8 mouse cellular contexts compared by ENCODE assay signal in genomic region chr5:52618348-52619270, GRCm38 (mm10). TPM values are rescaled to one million over a fixed set of nuclear protein-coding genes. Genes with fewer than 3 reads are reported as not detected.
DNase-seq lines count a peak whose midpoint lies in the region; TF ChIP-seq lines count a peak whose summit lies in the region.

No protein-coding gene starts in this region.

- intact Hi-C loops in heart, postnatal 25 days (cut with DNase I), result no loop called here

- TF ChIP-seq CTCF in CH12.LX (conservative IDR thresholded peaks at IDR 0.05 in 1 of 2, IDR thresholded peaks at IDR 0.05 in 1 of 2; ENCODE audit: low read depth in 2 of 2, low read length in 2 of 2), result no peak

- TF ChIP-seq RAD21 in CH12.LX (IDR thresholded peaks at IDR 0.05; ENCODE audit: low read depth, low read length), result no peak

- peaks cover 2% of the 10 kb centered on the region for H3K9me3 ChIP-seq in CH12.LX (replicated peaks; ENCODE audit: low read length)

- in situ Hi-C loops in CH12.LX (cut with MboI; ENCODE audit: low pct_ligation_motif_present, low pct_unique_long_range_greater_than_20kb, low sequenced_read_pairs), result no loop called here

- H3K79me2 ChIP-seq in CH12.LX (replicated peaks; ENCODE audit: control insufficient read depth, extremely low read depth, insufficient read depth, poor library complexity, severe bottlenecking), result no peaks in the 10 kb centered on the region

- no peak for TF ChIP-seq EP300 in CH12.LX (IDR thresholded peaks at IDR 0.05; ENCODE audit: low read length)

- TF ChIP-seq POLR2A in CH12.LX (IDR thresholded peaks at IDR 0.05; ENCODE audit: low read depth, low read length), result no peak

- no peak for DNase-seq in CH12.LX (ENCODE audit: extremely low read depth)
- DNase-seq in cerebellum, adult 18-20 months, result peak; percentile 63
- peak; percentile 29 for DNase-seq in forelimb bud, embryonic 11.5 days (ENCODE audit: low read depth, low spot score)
- peak; percentile 19 for DNase-seq in heart, postnatal 25 days (ENCODE audit: low spot score)
- DNase-seq in left cerebral cortex, adult 11 months (ENCODE audit: low spot score), result peak; percentile 90
- DNase-seq in mesoderm, embryonic 11.5 days (ENCODE audit: low read depth, low spot score), result peak; percentile 57
- peak; percentile 26 to 65 for DNase-seq in spleen, postnatal 4 days (ENCODE audit: low spot score in 2 of 2)
- no peak for DNase-seq in ovary, adult 18-20 months (ENCODE audit: low spot score)

- H3K4me2 ChIP-seq in CH12.LX (ENCODE audit: insufficient read depth, low read depth, poor library complexity, severe bottlenecking), result peak overlapping the region; percentile 29

- peak overlapping the region in 1 of 3 experiments; percentile 20 for H3K4me3 ChIP-seq in CH12.LX (replicated peaks in 1 of 3; ENCODE audit: low read depth in 2 of 3, low read length in 2 of 3, poor library complexity in 1 of 3)

- dilution Hi-C loops in CH12.LX (cut with MboI; ENCODE audit: extremely low pct_ligation_motif_present, extremely low pct_unique_long_range_greater_than_20kb, low sequenced_read_pairs), result no loop called here

- no peak overlapping the region for H3K9ac ChIP-seq in CH12.LX (ENCODE audit: insufficient read depth, low read depth)

- no peaks in the 10 kb centered on the region for H3K27me3 ChIP-seq in CH12.LX (replicated peaks)

- H3K4me1 ChIP-seq in CH12.LX (ENCODE audit: control insufficient read depth in 1 of 2, insufficient read depth in 2 of 2), result peaks cover 0 to 16% of the 10 kb centered on the region in 2 experiments; a peak in 2 of 4 replicates

- no peaks in the 10 kb centered on the region for H3K36me3 ChIP-seq in CH12.LX (replicated peaks in 1 of 2; ENCODE audit: control insufficient read depth in 1 of 2, insufficient read depth in 1 of 2, low read length in 1 of 2)

- H3K27ac ChIP-seq in CH12.LX (ENCODE audit: insufficient read depth, low read depth), result no peak overlapping the region

TF ChIP-seq in CH12.LX, 34 proteins besides CTCF, POLR2A, EP300 and RAD21:
- TF ChIP-seq MEF2A (IDR thresholded peaks at IDR 0.05; ENCODE audit: borderline replicate concordance, low read depth, low read length) (peak; percentile 66), MAFK (IDR thresholded peaks at IDR 0.05; ENCODE audit: insufficient replicate concordance, low read length) (peak; percentile 24; the same call in 1 of the 2 replicates), NRF1 (IDR thresholded peaks at IDR 0.05; ENCODE audit: low read depth, low read length) (0 out of 2 replicates have a peak, but pooled peaks have one; percentile 30), MAZ (IDR thresholded peaks at IDR 0.05; ENCODE audit: low read depth, low read length) (no peak)

RNA-seq across cellular contexts. Expression of gene Sepsecs, which starts 50.9 kb away (rescaled TPM):
- total RNA-seq in CH12.LX (2012; rRNA removed) (8.7 and 9.1 TPM in 2 replicates), CH12.LX (2014; rRNA removed) (10.8 and 11.7 TPM in 2 replicates)
- 9.3 TPM in 2 replicates for polyA plus RNA-seq in CH12.LX (2012; ENCODE audit: insufficient read length, low read depth)
- 1 to 10 TPM; 6.0 to 7.8 TPM for total RNA-seq in heart, postnatal 25 days (2021)

RNA-seq across cellular contexts. Expression of gene Lgi2, which starts 52.3 kb away (rescaled TPM):
- not detected in 2 replicates for total RNA-seq in CH12.LX (2012; rRNA removed)
- not detected in 2 replicates for total RNA-seq in CH12.LX (2014; rRNA removed)
- polyA plus RNA-seq in CH12.LX (2012; ENCODE audit: insufficient read length, low read depth), result not detected in 2 replicates
- total RNA-seq in heart, postnatal 25 days (2021), result under 1 TPM; 0.42 to 0.49 TPM

Comparison
In these comparisons a context has a peak if more than half of its experiments do, and no peak if none do; other contexts are left out.
1. DNase-seq: peak in cerebellum, adult 18-20 months (2 of 2), forelimb bud, embryonic 11.5 days (single experiment), heart, postnatal 25 days (single experiment), left cerebral cortex, adult 11 months (single experiment), mesoderm, embryonic 11.5 days (single experiment) and spleen, postnatal 4 days (2 of 2); none in CH12.LX (single experiment) and ovary, adult 18-20 months (single experiment).